Mouse (Mus musculus) MEL (cell line): ENCODE data around the gene Hc. TPM values are rescaled to one million over a fixed set of nuclear protein-coding genes. Genes with fewer than 3 reads are reported as not detected.

Source experiments
- DNase-seq: peaks from one replicate; pipeline ENCODE4 v3.0.0; 2011; ENCODE audit warnings: low read depth, low spot score
- H3K27ac ChIP-seq: 2 replicates; pipeline ENCODE4 v1.5.1; 2012; ENCODE audit warnings: low read depth, mild to moderate bottlenecking, control low read depth, low read length, moderate library complexity; ENCODE audit not compliant: control insufficient read depth
- H3K27me3 ChIP-seq, 2 experiments: fragments of 150-350 bp in 1 of 2; sonication (generic) in 1 of 2; 2 replicates each; pipeline ENCODE4 v1.6.1; 2012; ENCODE audit warnings: low read length in 2 of 2, mild to moderate bottlenecking in 2 of 2, improper control_type of control experiment in 1 of 2, moderate library complexity in 1 of 2; ENCODE audit not compliant: insufficient read depth in 2 of 2, control insufficient read depth in 1 of 2
- H3K36me3 ChIP-seq, 2 experiments: 2 replicates each; pipeline ENCODE4 v1.6.1; 2012 to 2014; ENCODE audit warnings: low read length in 2 of 2, improper control_type of control experiment in 1 of 2, inconsistent platforms in 1 of 2, mild to moderate bottlenecking in 1 of 2; ENCODE audit not compliant: insufficient read depth in 2 of 2, control insufficient read depth in 1 of 2
- H3K4me1 ChIP-seq, 2 experiments: fragments of 150-350 bp in 1 of 2; sonication (generic) in 1 of 2; 2 replicates each; pipeline ENCODE4 v1.6.1; 2012; ENCODE audit warnings: low read length in 2 of 2, improper control_type of control experiment in 1 of 2, mild to moderate bottlenecking in 1 of 2; ENCODE audit not compliant: insufficient read depth in 2 of 2, control insufficient read depth in 1 of 2
- H3K4me3 ChIP-seq, 2 experiments: fragments of 150-350 bp in 1 of 2; sonication (generic) in 1 of 2; 2 replicates each; pipeline ENCODE4 v1.5.1; 2012; ENCODE audit warnings: low read depth in 2 of 2, low read length in 2 of 2, mild to moderate bottlenecking in 2 of 2, moderate library complexity in 2 of 2, control low read depth in 1 of 2, improper control_type of control experiment in 1 of 2; ENCODE audit not compliant: control insufficient read depth in 1 of 2, insufficient read depth in 1 of 2
- H3K79me2 ChIP-seq: 2 replicates; pipeline ENCODE4 v1.6.1; 2012; ENCODE audit warnings: mild to moderate bottlenecking, low read length, moderate library complexity; ENCODE audit not compliant: control insufficient read depth, poor library complexity, insufficient read depth
- H3K9ac ChIP-seq: 2 replicates; pipeline ENCODE4 v1.6.1; 2012; ENCODE audit warnings: low read depth, mild to moderate bottlenecking, control low read depth, low read length, moderate library complexity; ENCODE audit not compliant: control insufficient read depth, poor library complexity, severe bottlenecking
- H3K9me3 ChIP-seq: fragments of 150-350 bp; sonication (generic); replicated peaks from 2 replicates; pipeline ENCODE4 v1.6.1; 2012; ENCODE audit warnings: mild to moderate bottlenecking, low read length, improper control_type of control experiment, moderate library complexity; ENCODE audit not compliant: insufficient read depth
- BHLHE40 ChIP-seq: IDR thresholded peaks from 2 replicates; pipeline ENCODE4 v1.6.1; 2012; ENCODE audit warnings: low read depth, mild to moderate bottlenecking, inconsistent platforms, low read length, improper control_type of control experiment, borderline replicate concordance
- CHD1 ChIP-seq: IDR thresholded peaks from 2 replicates; pipeline ENCODE4 v1.6.1; 2012; ENCODE audit warnings: low read depth, mild to moderate bottlenecking, inconsistent platforms, low read length, improper control_type of control experiment
- E2F4 ChIP-seq: IDR thresholded peaks from 2 replicates; pipeline ENCODE4 v1.6.1; 2011; ENCODE audit warnings: low read depth, low read length, improper control_type of control experiment, borderline replicate concordance
- EP300 ChIP-seq, 2 experiments: IDR thresholded peaks; 2 replicates each; pipeline ENCODE4 v1.6.1; 2011; ENCODE audit warnings: improper control_type of control experiment in 2 of 2, low read length in 2 of 2, low read depth in 1 of 2, mild to moderate bottlenecking in 1 of 2
- ETS1 ChIP-seq: IDR thresholded peaks from 2 replicates; pipeline ENCODE4 v1.6.1; 2012; ENCODE audit warnings: low read depth, mild to moderate bottlenecking, inconsistent platforms, low read length, improper control_type of control experiment, moderate library complexity
- GATA1 ChIP-seq: IDR thresholded peaks from 2 replicates; pipeline ENCODE4 v1.6.1; 2011; ENCODE audit warnings: low read depth, low read length, improper control_type of control experiment
- MAFK ChIP-seq: IDR thresholded peaks from 2 replicates; pipeline ENCODE4 v1.6.1; 2011; ENCODE audit warnings: low read depth, mild to moderate bottlenecking, low read length, improper control_type of control experiment, borderline replicate concordance
- MAZ ChIP-seq: IDR thresholded peaks from 2 replicates; pipeline ENCODE4 v1.6.1; 2012; ENCODE audit warnings: low read depth, mild to moderate bottlenecking, inconsistent platforms, low read length, improper control_type of control experiment
- MEF2A ChIP-seq: IDR thresholded peaks from 2 replicates; pipeline ENCODE4 v1.6.1; 2014; ENCODE audit warnings: low read depth, mild to moderate bottlenecking, inconsistent platforms, low read length, improper control_type of control experiment; ENCODE audit not compliant: poor library complexity, insufficient replicate concordance, severe bottlenecking; ENCODE audit errors: extremely low read depth
- MXI1 ChIP-seq: IDR thresholded peaks from 2 replicates; pipeline ENCODE4 v1.6.1; 2011; ENCODE audit warnings: mild to moderate bottlenecking, low read depth, low read length, improper control_type of control experiment
- MYC ChIP-seq: IDR thresholded peaks from 2 replicates; pipeline ENCODE4 v1.6.1; 2011; ENCODE audit warnings: low read depth, mild to moderate bottlenecking, low read length, improper control_type of control experiment, moderate library complexity
- POLR2AphosphoS5 ChIP-seq: IDR thresholded peaks from 2 replicates; pipeline ENCODE4 v1.6.1; 2012; ENCODE audit warnings: low read depth, borderline replicate concordance, mild to moderate bottlenecking, inconsistent platforms, low read length, moderate library complexity, mixed read lengths
- RAD21 ChIP-seq: IDR thresholded peaks from 2 replicates; pipeline ENCODE4 v1.6.1; 2011; ENCODE audit warnings: mild to moderate bottlenecking, low read depth, low read length, improper control_type of control experiment
- SIN3A ChIP-seq: IDR thresholded peaks from 2 replicates; pipeline ENCODE4 v1.6.1; 2012; ENCODE audit warnings: low read length, improper control_type of control experiment, inconsistent platforms
- SMC3 ChIP-seq: IDR thresholded peaks from 2 replicates; pipeline ENCODE4 v1.6.1; 2011; ENCODE audit warnings: low read depth, low read length, improper control_type of control experiment
- TBP ChIP-seq: IDR thresholded peaks from 2 replicates; pipeline ENCODE4 v1.8.0; 2011; ENCODE audit warnings: low read depth, low read length, improper control_type of control experiment
- TCF12 ChIP-seq: IDR thresholded peaks from 2 replicates; pipeline ENCODE4 v1.6.1; 2014; ENCODE audit warnings: low read depth, mild to moderate bottlenecking, inconsistent platforms, low read length, improper control_type of control experiment, moderate library complexity
- UBTF ChIP-seq: IDR thresholded peaks from 2 replicates; pipeline ENCODE4 v1.6.1; 2012; ENCODE audit warnings: low read depth, mild to moderate bottlenecking, inconsistent platforms, low read length, improper control_type of control experiment, moderate library complexity, borderline replicate concordance; ENCODE audit not compliant: insufficient read depth
- USF2 ChIP-seq, 2 experiments: IDR thresholded peaks; 2 replicates each; pipeline ENCODE4 v1.6.1; 2011 to 2012; ENCODE audit warnings: improper control_type of control experiment in 2 of 2, low read length in 2 of 2, borderline replicate concordance in 1 of 2, inconsistent platforms in 1 of 2, low read depth in 1 of 2, mild to moderate bottlenecking in 1 of 2; ENCODE audit not compliant: insufficient read depth in 1 of 2
- ZC3H11A ChIP-seq: IDR thresholded peaks from 2 replicates; pipeline ENCODE4 v1.6.1; 2012; ENCODE audit warnings: low read depth, mild to moderate bottlenecking, inconsistent platforms, low read length, improper control_type of control experiment
- ZKSCAN1 ChIP-seq: IDR thresholded peaks from 2 replicates; pipeline ENCODE4 v1.6.1; 2012; ENCODE audit warnings: low read depth, mild to moderate bottlenecking, inconsistent platforms, low read length, improper control_type of control experiment, moderate library complexity
- ZMIZ1 ChIP-seq: IDR thresholded peaks from 2 replicates; pipeline ENCODE4 v1.6.1; 2012; ENCODE audit warnings: low read depth, mild to moderate bottlenecking, inconsistent platforms, low read length, improper control_type of control experiment, moderate library complexity
- polyA plus RNA-seq, 2 experiments: library from polyadenylated mRNA; stranded (reverse) in 1 of 2; unstranded in 1 of 2; fragments of >175 nt in 1 of 2; fragments of >200 nt in 1 of 2; gene quantifications; 2 replicates each; pipeline versions ENCODE4 v1.2.1 to v1.2.4; 2012; ENCODE audit warnings: low replicate concordance in 2 of 2, low read depth in 1 of 2; ENCODE audit not compliant: insufficient read length in 2 of 2, insufficient read depth in 1 of 2, missing spikeins in 1 of 2
- total RNA-seq: library from RNA; depleted of rRNA; stranded (reverse); fragments of 300-350 nt; gene quantifications from 2 replicates; pipeline ENCODE4 v1.2.3, GENCODE M21; 2012

Hc gene
- total and polyA plus RNA-seq, 3 experiments, result not detected

DNA sequence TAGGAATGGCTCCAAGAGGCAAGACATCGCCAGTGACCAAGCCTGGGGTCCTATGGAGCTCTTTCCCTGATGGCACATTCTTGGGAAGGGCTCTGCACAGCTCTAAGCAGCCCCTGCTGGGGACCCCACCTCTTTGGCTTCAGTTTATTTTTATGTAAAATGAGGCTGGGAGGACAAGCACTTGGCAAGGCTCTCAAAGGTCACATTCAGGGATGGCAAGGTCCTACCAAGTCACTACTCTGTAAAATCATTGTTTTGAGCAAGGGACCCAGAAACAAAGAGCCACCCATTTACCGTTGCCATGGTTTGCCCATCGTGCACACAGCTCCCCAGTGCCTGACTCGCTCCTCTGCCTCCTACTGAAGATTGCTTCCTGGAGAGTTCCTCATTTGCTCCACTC, 115.2 kb downstream of the Hc start:
- no peak overlapping the region for H3K9ac ChIP-seq

GRCm38 (mm10) chr2:34945580-34945979, 115.7 kb downstream of the Hc start:
- Histone ChIP-seq H3K9me3 (no peaks in the 10 kb centered on the region), H3K27ac (no peak overlapping the region), H3K27me3 (peaks cover 2 to 13% of the 10 kb centered on the region in 2 experiments), H3K36me3 (no peaks in the 10 kb centered on the region), H3K4me1 (no peaks in the 10 kb centered on the region), H3K4me3 (no peak overlapping the region), H3K79me2 (no peaks in the 10 kb centered on the region), H3K9ac (no peak overlapping the region)
- TF ChIP-seq USF2 (IDR thresholded peaks at IDR 0.05; ENCODE audit: borderline replicate concordance in 1 of 2, insufficient read depth in 1 of 2, low read depth in 1 of 2, low read length in 2 of 2), result no peak
- TF ChIP-seq RAD21, result no peak
- peak; percentile 40; the same call in 1 of the 2 replicates for TF ChIP-seq MAFK
- no peak for TF ChIP-seq E2F4
- TF ChIP-seq UBTF, result no peak
- no peak for TF ChIP-seq BHLHE40
- no peak for TF ChIP-seq ZMIZ1
- no peak for DNase-seq

More for the DNA sequence above, 115.2 kb downstream of the Hc start:
- Histone ChIP-seq H3K27me3 (peaks cover 2 to 12% of the 10 kb centered on the region in 2 experiments; a peak in 3 of 4 replicates), H3K36me3 (no peaks in the 10 kb centered on the region)
- TF ChIP-seq E2F4 (no peak), GATA1 (no peak), USF2 (IDR thresholded peaks at IDR 0.05; ENCODE audit: borderline replicate concordance in 1 of 2, insufficient read depth in 1 of 2, low read depth in 1 of 2, low read length in 2 of 2) (no peak), MAZ (no peak), TCF12 (no peak)
- TF ChIP-seq, all 39 proteins: peak for 0
- no peak for DNase-seq
- no peak overlapping the region for H3K27ac ChIP-seq
- H3K4me3 ChIP-seq, result no peak overlapping the region
- H3K4me1 ChIP-seq, result no peaks in the 10 kb centered on the region
- H3K9me3 ChIP-seq, result no peaks in the 10 kb centered on the region
- H3K79me2 ChIP-seq, result no peaks in the 10 kb centered on the region

DNA sequence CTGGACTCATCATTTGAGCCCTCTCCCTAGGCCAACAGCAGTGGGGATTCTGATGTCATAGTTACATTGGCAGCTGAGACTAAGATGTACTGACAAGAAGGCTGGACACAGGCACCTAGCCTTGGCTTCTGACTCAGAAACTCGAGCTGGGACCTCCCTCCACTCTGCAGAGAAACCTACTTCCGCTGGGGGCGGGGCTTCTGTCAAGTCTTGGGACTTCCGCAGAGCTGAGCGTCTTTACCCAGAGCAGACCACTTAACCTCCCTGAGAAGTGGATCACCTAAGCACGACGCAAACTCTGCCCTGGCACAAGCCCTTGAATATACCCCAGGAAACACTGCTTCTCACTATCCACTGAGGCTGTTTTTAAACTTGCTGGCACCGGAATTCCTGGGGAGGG, 116.5 kb downstream of the Hc start:
- Histone ChIP-seq H3K4me3 (no peak overlapping the region), H3K36me3 (no peaks in the 10 kb centered on the region), H3K27ac (no peak overlapping the region), H3K4me1 (no peaks in the 10 kb centered on the region), H3K9me3 (no peaks in the 10 kb centered on the region), H3K9ac (no peak overlapping the region), H3K79me2 (no peaks in the 10 kb centered on the region), H3K27me3 (peaks cover 2 to 13% of the 10 kb centered on the region in 2 experiments)
- DNase-seq, result peak; percentile 53
- TF ChIP-seq EP300 (IDR thresholded peaks at IDR 0.05; ENCODE audit: low read depth in 1 of 2, low read length in 2 of 2), result no peak
- no peak for TF ChIP-seq ETS1
- TF ChIP-seq ZKSCAN1, result no peak
- TF ChIP-seq SIN3A, result no peak
- no peak for TF ChIP-seq MXI1
- TF ChIP-seq TCF12, result no peak
- TF ChIP-seq E2F4, result no peak
- no peak for TF ChIP-seq ZC3H11A
- no peak for TF ChIP-seq SMC3
- TF ChIP-seq GATA1, result no peak
- TF ChIP-seq MYC, result no peak
- no peak for TF ChIP-seq USF2 (IDR thresholded peaks at IDR 0.05; ENCODE audit: borderline replicate concordance in 1 of 2, insufficient read depth in 1 of 2, low read depth in 1 of 2, low read length in 2 of 2)
- no peak for TF ChIP-seq POLR2AphosphoS5
- no peak for TF ChIP-seq MEF2A
- no peak for TF ChIP-seq CHD1
- TF ChIP-seq TBP, result no peak
